Mouse (Mus musculus) embryonic fibroblast, embryonic 13.5 days (primary cell): ENCODE results near the gene Olfr56. TPM values are rescaled to one million over a fixed set of nuclear protein-coding genes. Genes with fewer than 3 reads are reported as not detected.

Source experiments
- H3K27ac ChIP-seq: 2 replicates; pipeline ENCODE4 v1.5.1; 2012; ENCODE audit warnings: low read length, control low read depth, inconsistent platforms; ENCODE audit not compliant: insufficient read depth
- H3K4me1 ChIP-seq: 2 replicates; pipeline ENCODE4 v1.6.1; 2011; ENCODE audit warnings: low read length; ENCODE audit not compliant: control insufficient read depth, insufficient read depth
- H3K4me3 ChIP-seq: 2 replicates; pipeline ENCODE4 v1.5.1; 2011; ENCODE audit warnings: mild to moderate bottlenecking, control low read depth, low read length; ENCODE audit not compliant: insufficient read depth
- CTCF ChIP-seq: IDR thresholded peaks from 2 replicates; pipeline ENCODE4 v1.5.1; 2011; ENCODE audit warnings: mild to moderate bottlenecking, control low read depth, low read length, moderate library complexity, borderline replicate concordance; ENCODE audit not compliant: insufficient read depth
- POLR2A ChIP-seq: IDR thresholded peaks from 2 replicates; pipeline ENCODE4 v1.6.1; 2011; ENCODE audit warnings: low read depth, mild to moderate bottlenecking, control low read depth, low read length, moderate library complexity
- polyA plus RNA-seq: library from polyadenylated mRNA; stranded (reverse); fragments of >200 nt; gene quantifications from 2 replicates; pipeline ENCODE4 v1.2.4, GENCODE M21; 2011; ENCODE audit warnings: low read depth; ENCODE audit not compliant: missing spikeins, insufficient read length

The Olfr56 gene
- polyA plus RNA-seq, 1 experiment: 0.79 TPM

DNA sequence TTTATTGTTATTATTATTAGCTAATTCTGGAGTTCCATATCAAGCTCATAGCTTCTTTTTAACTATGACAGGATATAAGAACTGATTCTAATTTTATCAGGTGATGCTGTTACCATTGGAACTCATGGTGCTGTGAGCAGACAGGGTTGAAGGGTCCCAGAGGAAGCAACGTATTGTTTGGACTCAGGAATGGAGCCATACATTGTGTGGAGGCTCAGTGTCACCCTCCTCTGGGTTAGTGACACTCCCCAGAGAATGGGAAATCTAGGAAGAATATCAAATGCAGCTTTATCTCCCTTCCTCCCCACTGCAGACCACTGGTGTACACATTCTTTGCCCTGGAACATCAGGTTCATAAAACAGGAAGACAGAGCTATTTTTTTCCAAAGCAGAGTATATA is 204.5 kb downstream of the Olfr56 start:
- H3K4me1 ChIP-seq: no peaks in the 10 kb centered on the region
- no peak overlapping the region for H3K4me3 ChIP-seq
- no peak for TF ChIP-seq POLR2A
- TF ChIP-seq CTCF: no peak
- H3K27ac ChIP-seq: no peak overlapping the region

Other genes starting within 250 kb of the Olfr56 start
- gene Rack1, start 178.6 kb upstream of the Olfr56 start, polyA plus RNA-seq: 1,745 and 1,759 TPM in 2 replicates
- 27.2 and 40.7 TPM in 2 replicates for gene Trim41, start 161.5 kb upstream of the Olfr56 start, polyA plus RNA-seq
- 16.0 and 19.1 TPM in 2 replicates for gene Trim7, start 152.7 kb upstream of the Olfr56 start, polyA plus RNA-seq
- gene Gm12184, start 152.2 kb upstream of the Olfr56 start, polyA plus RNA-seq: 40.5 and 61.2 TPM in 2 replicates
- gene Irgm1, start 107.2 kb upstream of the Olfr56 start, polyA plus RNA-seq: 36.5 and 61.8 TPM in 2 replicates
- not detected in 2 replicates for gene Gm5431, start 76.7 kb upstream of the Olfr56 start, polyA plus RNA-seq
- gene Psme2b, start 32.7 kb upstream of the Olfr56 start, polyA plus RNA-seq: 19.5 and 24.3 TPM in 2 replicates
- 1.5 and 3.4 TPM in 2 replicates for gene 9930111J21Rik1, start 509 bp downstream of the Olfr56 start, polyA plus RNA-seq
- 0.25 and 0.55 TPM in 2 replicates for gene Gm12185, start 13.3 kb downstream of the Olfr56 start, polyA plus RNA-seq
- 1.7 and 3.1 TPM in 2 replicates for gene Tgtp1, start 15.3 kb downstream of the Olfr56 start, polyA plus RNA-seq
- gene 9930111J21Rik2, start 72.4 kb downstream of the Olfr56 start, polyA plus RNA-seq: 2.4 and 6.0 TPM in 2 replicates
- gene Tgtp2, start 85.3 kb downstream of the Olfr56 start, polyA plus RNA-seq: 6.4 and 6.5 TPM in 2 replicates
- gene Ifi47, start 97.7 kb downstream of the Olfr56 start, polyA plus RNA-seq: 4.8 and 7.6 TPM in 2 replicates
- gene Olfr1396, start 136.0 kb downstream of the Olfr56 start, polyA plus RNA-seq: not detected in 2 replicates
- gene Olfr1395, start 163.4 kb downstream of the Olfr56 start, polyA plus RNA-seq: not detected in 2 replicates
- not detected in 2 replicates for gene Olfr1394, start 175.5 kb downstream of the Olfr56 start, polyA plus RNA-seq
- not detected in 2 replicates for gene Btnl9, start 208.3 kb downstream of the Olfr56 start, polyA plus RNA-seq
- 48.0 and 66.0 TPM in 2 replicates for gene Zfp62, start 224.4 kb downstream of the Olfr56 start, polyA plus RNA-seq